ENCODE assay signal across 26 mouse cellular contexts in the genomic region with DNA sequence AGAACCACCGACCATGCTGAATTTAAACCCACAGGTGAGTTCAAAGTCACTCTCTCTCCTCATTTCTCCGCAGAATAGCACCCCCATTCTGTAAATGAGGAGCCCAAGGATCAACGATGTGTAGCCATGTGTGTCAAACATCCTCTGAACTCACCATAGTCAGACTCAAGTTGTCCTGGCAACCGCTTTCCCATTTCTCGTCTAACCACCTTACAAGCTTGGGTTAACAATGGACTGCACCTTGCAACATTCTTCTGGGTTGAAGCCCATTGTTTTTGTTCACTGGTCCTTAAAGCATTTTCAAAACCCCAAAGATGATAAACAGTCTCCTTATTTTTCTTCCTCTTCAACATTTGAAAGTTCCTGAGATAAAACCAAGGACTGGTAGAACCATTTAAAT. TPM values are rescaled to one million over a fixed set of nuclear protein-coding genes. Genes with fewer than 3 reads are reported as not detected.
DNase-seq lines count a peak whose midpoint lies in the region; ATAC-seq and TF ChIP-seq lines count a peak whose summit lies in the region.
"Had no signal": no experiment of that assay in that cellular context is flagged by ENCODE, and none has a peak within 500 bp of the region (broad histone marks: within the 10 kb centered on the region; RNA-seq: fewer than 3 reads in every experiment).

No protein-coding gene starts in this region.

- in situ Hi-C loops in Patski (cut with MboI; ENCODE audit: low pct_unique_long_range_greater_than_20kb): no loop called here

- H3K36me3 ChIP-seq in kidney, embryonic 15.5 days: no peaks in the 10 kb centered on the region
- H3K36me3 ChIP-seq: embryonic facial prominence, embryonic 12.5 days; forebrain, embryonic 12.5 days; forebrain, embryonic 15.5 days; heart, embryonic 12.5 days; heart, embryonic 15.5 days; hindbrain, embryonic 10.5 days; hindbrain, embryonic 13.5 days had no signal

- H3K4me3 ChIP-seq in kidney, embryonic 15.5 days (replicated peaks): no peak overlapping the region
- H3K4me3 ChIP-seq: embryonic facial prominence, embryonic 12.5 days; erythroblast, embryonic 14.5 days; forebrain, embryonic 12.5 days; forebrain, embryonic 15.5 days; heart, embryonic 12.5 days; heart, embryonic 15.5 days; hindbrain, embryonic 10.5 days; hindbrain, embryonic 13.5 days had no signal

- DNase-seq in kidney, adult 18-20 months: no peak
- peak; percentile 48 for DNase-seq in retina, postnatal 1 day
- DNase-seq in retina, embryonic 14.5 days (ENCODE audit: low spot score): no peak
- DNase-seq in Patski (ENCODE audit: low read depth, low spot score): peak; percentile 85
- DNase-seq in right cerebral cortex, postnatal 14 days: no peak
- DNase-seq: adrenal gland, adult 8-10 months; adrenal gland, postnatal 25 days; cerebellum, adult 18-20 months; cerebellum, adult 9-10 months; cerebellum, postnatal 14 days; gastrocnemius, postnatal 25 days; heart, adult 18-20 months; heart, postnatal 10 days; heart, postnatal 36 days had no signal

- H3K9me3 ChIP-seq in kidney, embryonic 15.5 days (replicated peaks): no peaks in the 10 kb centered on the region
- H3K9me3 ChIP-seq: embryonic facial prominence, embryonic 12.5 days; forebrain, embryonic 12.5 days; forebrain, embryonic 15.5 days; heart, embryonic 12.5 days; heart, embryonic 15.5 days; hindbrain, embryonic 10.5 days; hindbrain, embryonic 13.5 days had no signal

- H3K27me3 ChIP-seq in kidney, embryonic 15.5 days: no peaks in the 10 kb centered on the region
- H3K27me3 ChIP-seq in Patski: no peaks in the 10 kb centered on the region
- H3K27me3 ChIP-seq: embryonic facial prominence, embryonic 12.5 days; forebrain, embryonic 15.5 days; heart, embryonic 12.5 days; heart, embryonic 15.5 days had no signal

- no peak overlapping the region for H3K9ac ChIP-seq in kidney, embryonic 15.5 days
- H3K9ac ChIP-seq: embryonic facial prominence, embryonic 12.5 days; forebrain, embryonic 12.5 days; forebrain, embryonic 15.5 days; heart, embryonic 12.5 days; heart, embryonic 15.5 days; hindbrain, embryonic 13.5 days had no signal

- no peak for ATAC-seq in kidney, embryonic 15.5 days (replicated peaks; ENCODE audit: low FRiP score)
- peak; percentile 71 for ATAC-seq in Patski
- ATAC-seq in monocyte, adult 5-6 weeks (replicated peaks; ENCODE audit: insufficient number of reproducible peaks, low FRiP score, low TSS enrichment, poor library complexity, severe bottlenecking): no peak
- ATAC-seq: activated CD4-positive, CD25-positive, alpha-beta regulatory T cell, adult 4 months; forebrain, embryonic 15.5 days; hindbrain, embryonic 16.5 days had no signal

- peak overlapping the region; percentile 38; the same call in 1 of the 2 replicates for H3K27ac ChIP-seq in kidney, embryonic 15.5 days
- H3K27ac ChIP-seq: embryonic facial prominence, embryonic 12.5 days; forebrain, embryonic 12.5 days; forebrain, embryonic 15.5 days; heart, embryonic 15.5 days; hindbrain, embryonic 10.5 days; hindbrain, embryonic 13.5 days had no signal

- CTCF ChIA-PET in Patski (lab: Charles Lee): interaction anchor here (1.9 kb wide), 1 partner anchor 15 kb away, joined by 8 read pairs; no protein-coding TSS in a partner anchor

- WGBS in kidney, embryonic 15.5 days: 47% methylated on average over 5 of the region's 5 CpGs

- H3K4me2 ChIP-seq in kidney, embryonic 15.5 days: no peak overlapping the region
- H3K4me2 ChIP-seq: embryonic facial prominence, embryonic 12.5 days; forebrain, embryonic 12.5 days; forebrain, embryonic 15.5 days; heart, embryonic 12.5 days; heart, embryonic 15.5 days; hindbrain, embryonic 13.5 days had no signal

- TF ChIP-seq CTCF in Patski (IDR thresholded peaks at IDR 0.05): no peak

- POLR2A ChIA-PET in Patski (lab: Charles Lee): no interaction called here

- peaks cover 56% of the 10 kb centered on the region for H3K4me1 ChIP-seq in kidney, embryonic 15.5 days

RNA-seq across cellular contexts. Expression of a gene that starts 34.9 kb away (rescaled TPM):
- 57.4 and 63.3 TPM in 2 replicates for polyA plus RNA-seq in kidney, embryonic 15.5 days (2015; fragmentation: Nextera tagmentation; extraction: Ambion mirVana)
- polyA plus RNA-seq in Patski (2021): 187 TPM
- total RNA-seq in monocyte, adult 5-6 weeks (2017): 71.3 to 116 TPM (median 105 TPM) in 3 replicates
- polyA plus RNA-seq: activated CD4-positive, CD25-positive, alpha-beta regulatory T cell, adult 4 months had no signal

Comparison
In these comparisons a context has a peak if more than half of its experiments do, and no peak if none do; other contexts are left out.
1. DNase-seq: peak in retina, postnatal 1 day (single experiment) and Patski (single experiment); none in kidney, adult 18-20 months (single experiment), retina, embryonic 14.5 days (single experiment) and right cerebral cortex, postnatal 14 days (single experiment).